Mouse (Mus musculus) stomach, postnatal 0 days (tissue): ENCODE data around the gene Ppard.

ENCODE experiments used
- CTCF ChIP-seq: IDR thresholded peaks from 2 replicates; pipeline ENCODE4 v1.5.1; 2016; ENCODE audit warnings: antibody characterized with exemption, low read depth, mild to moderate bottlenecking, moderate library complexity
- EP300 ChIP-seq: optimal IDR thresholded peaks from 2 replicates; pipeline ENCODE3; 2016; ENCODE audit warnings: antibody characterized with exemption

DNA sequence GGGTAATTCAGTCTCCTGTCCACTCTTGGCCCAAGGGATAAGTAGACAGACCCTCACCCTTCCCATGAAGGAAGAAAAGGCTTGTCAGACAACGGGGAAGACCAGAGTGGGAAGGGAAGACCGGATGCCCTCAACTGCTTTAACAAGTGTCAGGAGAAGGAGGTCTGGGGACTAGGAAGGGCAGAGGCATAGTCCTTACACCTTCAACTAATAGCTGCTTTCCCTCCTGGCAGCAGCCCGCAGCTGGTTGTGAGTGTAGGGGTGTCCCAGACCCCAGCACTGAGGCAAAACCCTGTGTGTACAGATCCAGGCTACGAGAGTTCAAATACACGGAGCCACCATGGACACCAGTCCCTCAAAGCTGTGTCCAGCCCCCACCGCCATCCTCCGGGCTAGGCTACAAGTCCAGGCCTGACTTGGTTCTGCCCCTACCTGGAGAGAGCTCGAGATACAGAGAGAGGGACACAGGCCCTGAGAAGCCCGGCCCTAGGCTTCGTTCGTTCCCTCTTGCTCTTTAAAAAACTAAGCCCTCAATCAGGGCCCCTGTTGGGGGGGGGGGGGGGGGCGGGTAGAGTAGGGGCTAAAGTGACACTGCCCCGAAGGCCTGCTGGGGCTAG lies 116.9 kb downstream of the Ppard start:
- TF ChIP-seq CTCF (no peak), EP300 (no peak)
